Mouse (Mus musculus): ENCODE results near the gene AL732309.1.

DNA sequence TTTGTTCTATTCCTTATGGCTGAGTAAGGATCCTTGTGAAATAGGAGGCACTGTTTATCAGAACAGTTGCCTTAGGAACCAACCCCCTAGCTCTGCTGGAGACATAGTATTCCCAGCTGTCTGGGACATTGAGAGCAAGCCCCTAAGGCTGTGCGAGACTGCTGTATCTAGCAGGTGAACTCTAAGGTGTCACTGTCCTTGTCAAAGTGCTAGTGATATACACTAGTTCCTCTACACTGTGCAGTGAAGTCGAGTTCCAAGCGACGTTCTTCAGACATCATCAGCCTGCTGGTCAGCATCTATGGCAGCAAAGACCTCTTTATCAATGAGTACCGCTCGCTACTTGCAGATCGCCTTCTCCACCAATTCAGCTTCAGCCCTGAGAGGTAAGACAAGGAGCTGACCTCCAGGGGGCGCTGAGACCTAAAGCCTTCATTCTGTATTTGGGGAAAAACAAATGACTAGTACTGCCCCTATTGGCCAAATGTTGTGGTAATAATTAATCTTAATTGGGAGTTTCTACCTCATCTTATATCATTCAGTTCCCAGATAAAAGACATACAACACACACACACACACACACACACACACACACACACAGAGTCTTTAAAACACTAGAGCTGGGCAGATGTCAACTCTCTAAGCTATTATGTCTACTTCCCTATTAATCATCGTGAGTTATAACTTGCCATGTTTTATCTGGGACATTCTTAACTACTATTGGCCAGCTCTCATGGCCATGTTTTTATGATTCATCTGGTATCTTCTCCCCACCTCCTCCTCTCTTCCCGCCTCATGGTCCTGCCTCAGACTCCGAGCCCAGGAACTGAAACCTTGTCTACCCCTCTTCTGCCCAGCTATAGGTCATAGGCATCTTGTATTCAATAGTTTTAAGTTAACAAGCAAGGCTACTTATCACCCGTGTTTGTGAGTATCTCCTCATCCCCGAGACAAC, 32.5 kb upstream of the AL732309.1 start:
- TF ChIP-seq POLR2A (IDR thresholded peaks at IDR 0.05; ENCODE audit: control insufficient read depth, low read depth, low read length) (no peak), CTCF (IDR thresholded peaks at IDR 0.05; ENCODE audit: control insufficient read depth, insufficient read depth, insufficient replicate concordance, low read depth, low read length) (peak; percentile 36; the same call in 1 of the 2 replicates)

All from testis, adult 2 months (tissue).